Mouse (Mus musculus) lung, postnatal 14 days (tissue): Measurements from ENCODE around the gene Hormad2.

Experiments used
- DNase-seq: peaks from one replicate; pipeline ENCODE4 v3.0.0; 2021

Gene Hormad2

GRCm38 (mm10) chr11:4440978-4441377, at the start of gene Hormad2:
Hormad2 (minus strand) TSS chr11:4441105.
- DNase-seq = no peak

GRCm38 (mm10) chr11:4489207-4489606, 48.3 kb upstream of the Hormad2 start:
- no peak for DNase-seq

DNA sequence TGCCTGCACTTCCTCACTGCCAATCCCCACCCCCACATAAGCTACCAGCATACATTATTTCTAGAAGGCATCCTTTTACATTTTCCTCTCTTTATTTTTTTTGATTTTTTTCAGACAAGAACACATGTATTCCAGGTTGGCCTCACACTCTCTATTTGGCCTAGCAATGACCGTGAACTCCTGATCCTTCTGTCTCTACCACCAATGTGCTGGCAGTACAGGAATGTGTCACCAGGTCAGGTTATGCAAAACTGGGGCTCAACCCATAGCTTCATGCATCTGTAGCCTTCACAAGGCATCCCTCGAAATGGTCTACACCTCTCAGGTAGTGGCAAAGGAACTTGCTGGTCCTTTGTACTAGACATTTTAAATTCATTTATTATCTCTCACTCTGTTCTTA, 47.9 kb upstream of the Hormad2 start:
- no peak for DNase-seq

- no peak for DNase-seq
These were observed 47.5 kb upstream of the Hormad2 start for GRCm38 (mm10) chr11:4488367-4488766.

GRCm38 (mm10) chr11:4487401-4487965, 46.6 kb upstream of the Hormad2 start:
- DNase-seq = peak; percentile 59

DNA sequence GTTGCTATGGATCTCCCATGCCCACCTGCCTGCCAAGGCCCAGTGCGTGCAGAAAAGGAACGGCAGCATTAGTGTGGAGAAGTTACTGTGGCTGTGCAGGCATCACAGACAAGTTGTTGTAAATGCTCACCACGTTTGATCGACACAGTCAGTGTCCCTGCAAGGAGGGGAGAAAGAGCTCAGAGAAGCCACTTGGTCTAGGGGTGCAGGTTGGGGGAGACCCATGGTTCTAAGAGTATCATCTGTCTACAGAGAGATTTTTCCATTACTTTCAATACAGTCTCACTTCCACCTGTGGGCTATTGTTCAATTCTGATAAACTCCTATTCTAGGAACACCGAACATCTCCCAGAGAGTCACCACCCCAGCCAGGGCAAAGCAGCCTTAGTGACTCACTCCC, 43.6 kb upstream of the Hormad2 start:
- no peak for DNase-seq

- no peak for DNase-seq
These were observed 41.7 kb upstream of the Hormad2 start for GRCm38 (mm10) chr11:4482641-4483040.

GRCm38 (mm10) chr11:4476184-4476697, 35.3 kb upstream of the Hormad2 start:
- DNase-seq = no peak

GRCm38 (mm10) chr11:4472464-4473179, 31.7 kb upstream of the Hormad2 start:
- DNase-seq = no peak

- no peak for DNase-seq
These were observed 30.8 kb upstream of the Hormad2 start for GRCm38 (mm10) chr11:4471734-4472133.

GRCm38 (mm10) chr11:4471251-4471650, 30.3 kb upstream of the Hormad2 start:
- no peak for DNase-seq

DNA sequence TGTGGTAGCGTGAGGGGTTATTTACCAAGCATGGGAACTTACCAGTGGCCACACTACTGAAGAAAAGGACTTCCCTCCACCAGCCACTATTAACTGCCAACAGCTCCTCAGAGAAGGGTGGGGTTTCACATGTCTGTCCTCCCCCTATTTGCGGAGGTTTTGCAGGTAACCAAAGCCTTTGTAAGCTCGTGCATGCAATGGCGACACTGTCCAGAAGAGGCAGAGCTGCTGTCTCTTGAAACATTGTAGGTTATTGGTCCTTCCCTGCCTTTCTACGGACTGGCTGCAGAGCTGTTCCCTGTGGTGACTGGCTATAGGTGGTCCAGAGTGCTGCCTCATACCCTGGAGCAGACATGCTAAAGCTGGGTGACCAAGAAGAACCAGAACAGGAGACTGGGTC, 28.2 kb upstream of the Hormad2 start:
- no peak for DNase-seq

GRCm38 (mm10) chr11:4467436-4467835, 26.5 kb upstream of the Hormad2 start:
- DNase-seq = no peak

- peak; percentile 13 for DNase-seq
These were observed 25.3 kb upstream of the Hormad2 start for GRCm38 (mm10) chr11:4466191-4466590.

DNA sequence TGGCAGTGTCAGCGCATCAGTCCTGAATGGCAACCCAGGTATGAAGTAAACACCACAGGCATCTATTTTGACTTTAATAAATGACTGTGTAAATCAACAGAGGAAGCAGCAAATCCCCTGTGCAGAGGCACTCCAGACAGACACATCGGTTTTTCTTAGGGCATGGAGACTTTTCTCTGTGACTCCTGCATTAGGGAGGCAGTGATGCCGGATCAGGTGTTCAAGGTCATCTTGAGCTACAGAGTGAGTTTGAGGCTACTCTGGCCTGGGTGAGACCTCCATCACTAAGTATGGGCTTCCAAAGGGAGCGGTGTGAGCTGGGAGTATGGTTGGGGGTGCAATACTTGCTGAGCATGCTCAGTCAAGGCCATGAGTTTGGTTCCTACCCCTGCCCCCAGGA, 23.7 kb upstream of the Hormad2 start:
- no peak for DNase-seq

- no peak for DNase-seq
These were observed 23.3 kb upstream of the Hormad2 start for GRCm38 (mm10) chr11:4464186-4464585.

DNA sequence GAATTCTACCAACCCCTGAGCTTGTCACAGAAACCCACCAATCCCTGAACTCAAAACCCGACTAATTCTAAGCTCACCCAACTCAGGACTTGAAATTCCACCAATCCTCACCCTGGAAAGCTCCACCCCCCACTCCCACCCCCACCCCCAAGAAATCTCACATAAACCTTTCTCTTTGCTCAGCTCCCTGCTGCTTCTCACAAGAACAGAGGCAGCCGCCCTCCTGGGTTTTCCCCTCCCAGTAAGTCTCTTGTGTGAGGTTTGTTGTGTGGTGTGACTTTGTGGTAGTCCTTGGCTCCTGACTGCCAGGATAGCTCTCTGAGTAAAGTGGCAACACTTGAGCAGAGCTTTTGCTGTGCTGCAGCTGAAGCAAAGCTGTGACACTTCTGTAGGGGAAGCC, 22.0 kb upstream of the Hormad2 start:
- no peak for DNase-seq

- DNase-seq = no peak
These were observed 20.2 kb upstream of the Hormad2 start for GRCm38 (mm10) chr11:4461154-4461553.

GRCm38 (mm10) chr11:4460615-4461014, 19.7 kb upstream of the Hormad2 start:
- no peak for DNase-seq

GRCm38 (mm10) chr11:4454895-4455535, 14.1 kb upstream of the Hormad2 start:
- DNase-seq = no peak

GRCm38 (mm10) chr11:4452467-4453184, 11.7 kb upstream of the Hormad2 start:
- DNase-seq = no peak

DNA sequence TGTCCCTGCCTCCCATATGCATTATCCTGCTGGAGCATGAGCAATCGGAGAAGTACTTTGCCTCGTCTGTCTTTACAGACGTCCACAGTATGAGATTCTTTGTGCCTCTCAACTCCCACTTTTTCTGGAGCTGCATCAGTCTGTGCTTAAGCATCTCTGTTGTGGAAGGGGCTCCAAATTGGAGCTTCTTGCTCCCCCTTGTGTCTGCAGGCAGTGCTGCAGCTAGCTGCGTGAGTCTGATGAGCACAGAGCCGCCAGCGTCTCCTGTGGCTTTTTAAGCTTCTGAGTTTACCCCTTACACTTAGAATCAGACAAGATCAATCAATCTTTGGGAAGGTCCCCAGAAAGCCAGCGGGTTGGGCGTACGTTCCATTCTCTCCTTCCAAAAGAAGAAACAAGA, 10.2 kb upstream of the Hormad2 start:
- peak; percentile 67 for DNase-seq

- DNase-seq = no peak
These were observed 5.4 kb upstream of the Hormad2 start for GRCm38 (mm10) chr11:4446195-4446868.
